Mouse (Mus musculus) testis, adult 2 months (tissue): Measurements from ENCODE around the gene Rack1. TPM values are rescaled to one million over a fixed set of nuclear protein-coding genes. Genes with fewer than 3 reads are reported as not detected.
A peak's percentile ranks its signal among the peaks of the same experiment; 100 is the strongest.
"Not testable (repeated sequence)": the region's sequence is repeated elsewhere in the genome, so short reads cannot be mapped to it uniquely, and the experiment has no call there.

ENCODE experiments used
- H3K27ac ChIP-seq: fragments of 200-500 bp; 2 replicates; pipeline ENCODE4 v1.5.1; 2012; ENCODE audit warnings: low read depth, low read length; ENCODE audit not compliant: control insufficient read depth, insufficient read depth
- H3K27me3 ChIP-seq: fragments of 200-500 bp; 2 replicates; pipeline ENCODE4 v1.6.1; 2012; ENCODE audit warnings: mild to moderate bottlenecking, low read length, moderate library complexity; ENCODE audit not compliant: control insufficient read depth, insufficient read depth
- H3K36me3 ChIP-seq: fragments of 200-500 bp; 2 replicates; pipeline ENCODE4 v1.6.1; 2012; ENCODE audit warnings: mild to moderate bottlenecking, low read length; ENCODE audit not compliant: control insufficient read depth, insufficient read depth
- H3K4me1 ChIP-seq: fragments of 200-500 bp; 2 replicates; pipeline ENCODE4 v1.6.1; 2012; ENCODE audit warnings: low read length; ENCODE audit not compliant: control insufficient read depth, insufficient read depth
- H3K4me3 ChIP-seq: fragments of 200-500 bp; 2 replicates; pipeline ENCODE4 v1.5.1; 2012; ENCODE audit warnings: low read depth, mild to moderate bottlenecking, low read length, moderate library complexity, mixed read lengths; ENCODE audit not compliant: control insufficient read depth
- CTCF ChIP-seq: fragments of 200-500 bp; IDR thresholded peaks from 2 replicates; pipeline ENCODE4 v1.5.1; 2012; ENCODE audit warnings: low read depth, mild to moderate bottlenecking, inconsistent platforms, low read length, moderate library complexity; ENCODE audit not compliant: control insufficient read depth, insufficient read depth, insufficient replicate concordance
- POLR2A ChIP-seq: fragments of 200-500 bp; IDR thresholded peaks from 2 replicates; pipeline ENCODE4 v1.6.1; 2012; ENCODE audit warnings: low read depth, mild to moderate bottlenecking, inconsistent platforms, low read length, moderate library complexity; ENCODE audit not compliant: control insufficient read depth
- polyA plus RNA-seq: library from polyadenylated mRNA; depleted of rRNA; stranded (reverse); fragments of >200 nt; gene quantifications from 2 replicates; pipeline ENCODE4 v1.2.3, GENCODE M21; 2012; rRNA removed

Rack1 gene
- 208 and 217 TPM in 2 replicates for polyA plus RNA-seq

- peak within 1 kb of the TSS; percentile 90 for H3K4me3 ChIP-seq
- TF ChIP-seq CTCF, result no peak
- TF ChIP-seq POLR2A, result peak; percentile 85
- peak within 1 kb of the TSS; percentile 99 for H3K27ac ChIP-seq
- H3K36me3 ChIP-seq, result peaks cover 1% of the 10 kb centered on the region
- H3K4me1 ChIP-seq, result peaks cover 2% of the 10 kb centered on the region; the same call in 1 of the 2 replicates
- no peaks in the 10 kb centered on the region for H3K27me3 ChIP-seq
These were observed at the start of gene Rack1 for GRCm38 (mm10) chr11:48799921-48800701. TSS of gene Rack1 (plus strand) at chr11:48800332.

DNA sequence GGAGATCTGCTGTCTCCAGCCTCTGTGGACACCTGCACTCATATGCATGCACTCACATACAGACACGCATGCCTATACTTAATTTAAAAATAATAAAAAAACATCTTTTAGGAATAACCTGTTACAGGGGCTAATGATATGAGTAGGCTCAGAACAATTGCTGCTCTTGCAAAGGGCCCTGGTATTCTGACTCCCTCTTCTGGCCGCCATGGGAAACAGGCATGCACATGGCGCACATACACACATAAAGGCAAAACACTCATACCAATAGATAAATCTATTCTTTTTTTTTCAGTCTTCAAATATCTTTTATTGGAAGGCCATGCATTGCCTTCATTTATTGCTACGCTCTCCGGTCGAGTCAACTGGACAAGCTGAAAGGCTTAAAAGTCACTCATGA, 49.7 kb upstream of the Rack1 start:
- Histone ChIP-seq H3K27me3 (no peaks in the 10 kb centered on the region), H3K27ac (no peak overlapping the region), H3K36me3 (no peaks in the 10 kb centered on the region), H3K4me3 (no peak overlapping the region), H3K4me1 (no peaks in the 10 kb centered on the region)
- TF ChIP-seq CTCF (no peak), POLR2A (no peak)

- H3K27ac ChIP-seq, H3K4me1 ChIP-seq, H3K27me3 ChIP-seq, H3K36me3 ChIP-seq, H3K4me3 ChIP-seq: not testable (repeated sequence)
These were observed 46.6 kb upstream of the Rack1 start for GRCm38 (mm10) chr11:48753534-48753933.

GRCm38 (mm10) chr11:48759021-48759420, 41.1 kb upstream of the Rack1 start:
- Histone ChIP-seq H3K36me3 (no peaks in the 10 kb centered on the region), H3K27ac (no peak overlapping the region), H3K4me1 (peaks cover 5% of the 10 kb centered on the region; the same call in 1 of the 2 replicates), H3K27me3 (no peaks in the 10 kb centered on the region), H3K4me3 (no peak overlapping the region)
- no peak for TF ChIP-seq CTCF
- no peak for TF ChIP-seq POLR2A

DNA sequence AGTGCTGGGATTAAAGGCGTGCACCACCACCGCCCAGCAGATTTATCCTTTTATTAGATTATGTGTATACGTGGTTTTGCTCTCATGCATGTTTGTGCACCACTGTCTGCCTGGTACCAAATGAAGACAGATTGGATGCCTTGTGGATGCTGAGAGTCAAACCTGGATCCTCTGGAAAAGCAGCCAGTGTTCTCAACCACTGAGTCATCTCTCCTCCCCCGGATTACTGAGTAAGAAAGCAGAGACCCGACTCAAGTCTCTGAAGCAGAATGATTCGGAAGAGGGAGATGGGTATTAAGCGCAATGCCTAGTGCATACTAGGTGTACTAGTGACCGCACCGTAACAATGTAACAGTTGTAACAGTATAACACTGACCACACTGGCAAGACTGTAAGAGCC, 36.0 kb upstream of the Rack1 start:
- TF ChIP-seq CTCF (no peak), POLR2A (no peak)
- Histone ChIP-seq H3K4me3 (no peak overlapping the region), H3K4me1 (no peaks in the 10 kb centered on the region)

DNA sequence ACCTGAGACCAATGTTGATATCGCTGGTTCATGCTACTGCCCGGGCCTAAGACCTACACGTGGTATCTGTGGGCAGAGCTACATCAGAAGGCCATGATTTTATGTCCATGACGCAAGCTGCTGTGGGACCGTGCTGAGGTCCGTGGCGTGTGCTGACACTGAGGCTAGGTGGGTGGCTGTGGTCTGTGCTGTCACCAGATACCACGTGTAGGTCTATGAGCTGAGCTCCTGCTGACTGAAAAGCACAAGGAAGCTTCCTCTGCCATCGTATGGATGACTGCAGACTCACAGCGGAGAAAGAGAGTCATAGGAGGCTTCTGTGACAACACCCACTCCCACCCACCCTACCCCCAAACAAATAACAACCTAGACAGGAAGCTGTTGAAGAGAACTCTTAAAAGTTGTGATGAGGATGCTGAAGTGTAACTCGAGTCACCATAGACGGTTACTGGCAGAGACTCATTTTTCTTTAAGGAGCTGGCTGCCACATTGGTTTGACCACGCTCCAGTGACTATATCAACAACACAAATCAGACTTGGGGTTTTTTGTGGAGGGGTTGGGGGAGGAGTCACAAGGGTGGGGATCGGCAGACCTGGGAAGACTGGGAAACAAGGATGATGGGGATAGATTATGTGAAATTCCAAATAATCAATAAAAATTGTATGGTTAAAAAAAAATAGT, 32.8 kb upstream of the Rack1 start:
- Histone ChIP-seq H3K27ac (no peak overlapping the region), H3K4me1 (no peaks in the 10 kb centered on the region), H3K4me3 (no peak overlapping the region), H3K36me3 (no peaks in the 10 kb centered on the region), H3K27me3 (no peaks in the 10 kb centered on the region)
- TF ChIP-seq POLR2A (no peak), CTCF (no peak)

More for the DNA sequence above, 36.0 kb upstream of the Rack1 start:
- no peaks in the 10 kb centered on the region for H3K27me3 ChIP-seq
- H3K27ac ChIP-seq, result no peak overlapping the region
- H3K36me3 ChIP-seq, result no peaks in the 10 kb centered on the region

GRCm38 (mm10) chr11:48771691-48772090, 28.4 kb upstream of the Rack1 start:
- H3K36me3 ChIP-seq, result no peaks in the 10 kb centered on the region
- TF ChIP-seq POLR2A (no peak), CTCF (peak; percentile 40; the same call in 1 of the 2 replicates)
- H3K4me3 ChIP-seq, result no peak overlapping the region
- no peaks in the 10 kb centered on the region for H3K27me3 ChIP-seq
- no peak overlapping the region for H3K27ac ChIP-seq
- no peaks in the 10 kb centered on the region; the same call in 1 of the 2 replicates for H3K4me1 ChIP-seq
